Mouse (Mus musculus) adrenal gland (tissue): Measurements from ENCODE around the gene Mea1.

Experiments used
- intact Hi-C: fragments of 180-260 bp; cut with DNase I; formaldehyde crosslinking; loops from one replicate; pipeline ENCODE4 v1.15.1; 2025
- long read RNA-seq, 2 experiments: library from polyadenylated mRNA; unstranded; transcript quantifications; one replicate each; pipeline ENCODE4 v2.0.0; 2020; ENCODE audit warnings: borderline replicate concordance in 1 of 2; ENCODE audit not compliant: insufficient replicate concordance in 1 of 2

The Mea1 gene
- long read RNA-seq, experiment 1, transcript Mea1-206 (4 exons, 945 nt): major isoform, 106 of 126 reads
- long read RNA-seq, experiment 1, transcript Mea1-201 (4 exons, 859 nt): minor isoform, 6 of 126 reads
- long read RNA-seq, experiment 1, transcript Mea1-205 (3 exons, 757 nt): minor isoform, 10 of 126 reads
- long read RNA-seq, experiment 1, partial matches to known transcripts: 1 of 126 reads
- long read RNA-seq, experiment 1, other reads (novel, unspliced or antisense): 0 of 126 reads
- long read RNA-seq, experiment 2, transcript Mea1-201 (4 exons, 859 nt): minor isoform, 14 of 192 reads
- long read RNA-seq, experiment 2, transcript Mea1-205 (3 exons, 757 nt): minor isoform, 12 of 192 reads
- long read RNA-seq, experiment 2, transcript Mea1-206 (4 exons, 945 nt): major isoform, 157 of 192 reads
- long read RNA-seq, experiment 2, partial matches to known transcripts: 3 of 192 reads
- long read RNA-seq, experiment 2, other reads (novel, unspliced or antisense): 2 of 192 reads

GRCm38 (mm10) chr17:46678416-46678815 is at the start of gene Mea1:
TSS of gene Mea1 (plus strand) at chr17:46678793.
- intact Hi-C loops: loop anchor here (5.0 kb wide), 1 partner anchor 34 kb away; the partner anchor contains the start of gene Pex6

GRCm38 (mm10) chr17:46629685-46630441 is 48.7 kb upstream of the Mea1 start:
- intact Hi-C loops: no loop called here

GRCm38 (mm10) chr17:46636831-46637523 is 41.6 kb upstream of the Mea1 start:
- intact Hi-C loops: loop anchor here (2.0 to 5.0 kb wide), 2 partner anchors 35 to 112 kb away; no protein-coding TSS in a partner anchor

- intact Hi-C loops: loop anchor here (5.0 kb wide), 1 partner anchor 38 kb away; no protein-coding TSS in a partner anchor
Measured at GRCm38 (mm10) chr17:46639929-46640328, 38.7 kb upstream of the Mea1 start.

- intact Hi-C loops: no loop called here
Measured at GRCm38 (mm10) chr17:46642060-46642459, 36.5 kb upstream of the Mea1 start.

- intact Hi-C loops: no loop called here
Measured at GRCm38 (mm10) chr17:46644152-46644805, 34.3 kb upstream of the Mea1 start.

GRCm38 (mm10) chr17:46644916-46645475 is 33.6 kb upstream of the Mea1 start:
- intact Hi-C loops: no loop called here

- intact Hi-C loops: no loop called here
Measured at GRCm38 (mm10) chr17:46645561-46646321, 32.9 kb upstream of the Mea1 start, which contains the start of the genes Klc4 and Mrpl2. TSS of gene Klc4 (minus strand) at chr17:46646022. TSS of gene Mrpl2 (plus strand) at chr17:46646229.

- intact Hi-C loops: no loop called here
Measured at GRCm38 (mm10) chr17:46646322-46646662, 32.3 kb upstream of the Mea1 start.

- intact Hi-C loops: no loop called here
Measured at GRCm38 (mm10) chr17:46647279-46647678, 31.3 kb upstream of the Mea1 start.

GRCm38 (mm10) chr17:46648436-46648835 is 30.2 kb upstream of the Mea1 start:
- intact Hi-C loops: no loop called here

GRCm38 (mm10) chr17:46649811-46650210 is 28.8 kb upstream of the Mea1 start:
- intact Hi-C loops: loop anchor here (10.0 kb wide), 1 partner anchor 55 kb away; the partner anchor contains the start of gene Ppp2r5d

- intact Hi-C loops: loop anchor here (10.0 kb wide), 1 partner anchor 54 kb away; the partner anchor contains the start of gene Ppp2r5d
Measured at GRCm38 (mm10) chr17:46650232-46651031, 28.2 kb upstream of the Mea1 start, which contains the start of gene Cul7. TSS of gene Cul7 (plus strand) at chr17:46650337.

- intact Hi-C loops: loop anchor here (10.0 kb wide), 1 partner anchor 54 kb away; the partner anchor contains the start of gene Ppp2r5d
Measured at GRCm38 (mm10) chr17:46651292-46651691, 27.3 kb upstream of the Mea1 start.

- intact Hi-C loops: loop anchor here (10.0 kb wide), 1 partner anchor 53 kb away; the partner anchor contains the start of gene Ppp2r5d
Measured at GRCm38 (mm10) chr17:46651755-46652547, 26.6 kb upstream of the Mea1 start.

GRCm38 (mm10) chr17:46656054-46656453 is 22.5 kb upstream of the Mea1 start:
- intact Hi-C loops: loop anchor here (10.0 kb wide), 1 partner anchor 49 kb away; the partner anchor contains the start of gene Ppp2r5d

- intact Hi-C loops: no loop called here
Measured at GRCm38 (mm10) chr17:46661351-46661750, 17.2 kb upstream of the Mea1 start.
